Mouse (Mus musculus) frontal cortex, postnatal 36 days (tissue): Measurements from ENCODE around the gene Fars2.

ENCODE experiments used
- DNase-seq, 2 experiments: peaks; one replicate each; pipeline ENCODE4 v3.0.0; 2022; ENCODE audit warnings: low spot score in 2 of 2

Fars2 gene

DNA sequence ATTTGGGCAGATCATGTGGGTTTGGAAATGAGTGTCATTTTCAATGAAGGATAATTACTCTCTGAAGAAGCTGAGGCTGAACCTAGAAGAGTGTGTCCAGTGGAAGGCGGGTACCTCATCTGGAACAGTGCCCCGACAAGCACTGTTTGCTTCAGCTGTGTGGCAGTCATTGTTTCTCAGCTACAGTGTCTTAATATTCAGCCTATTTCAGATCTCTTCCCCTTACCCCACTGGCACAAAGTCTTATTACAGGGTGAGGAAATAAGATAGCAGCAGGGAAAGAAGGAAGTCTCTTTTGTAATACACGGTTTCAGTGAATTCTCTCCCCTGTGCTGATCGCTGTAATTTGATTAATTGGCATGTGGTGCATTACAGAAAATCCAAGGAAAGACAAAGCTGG is 101.1 kb downstream of the Fars2 start:
- DNase-seq, result no peak

DNA sequence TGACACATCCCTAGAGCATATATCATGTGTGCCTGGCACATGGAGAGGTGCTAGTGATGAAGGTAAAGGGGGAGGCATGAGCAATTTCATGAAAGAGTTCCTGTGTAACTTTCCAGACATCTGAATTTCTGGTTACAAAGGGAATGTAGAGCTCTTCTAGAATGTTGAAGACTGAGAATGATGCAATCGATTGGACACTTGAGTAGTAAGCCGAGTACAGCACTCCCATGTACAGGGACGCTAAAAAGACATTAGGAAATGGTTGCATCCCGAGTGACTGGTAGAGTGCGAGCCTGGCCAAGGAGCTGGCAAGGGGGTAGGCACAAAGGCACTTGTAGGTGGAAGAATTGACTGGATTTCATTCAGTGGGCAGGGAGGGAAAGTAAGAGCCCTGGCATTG is 102.3 kb downstream of the Fars2 start:
- no peak for DNase-seq

DNA sequence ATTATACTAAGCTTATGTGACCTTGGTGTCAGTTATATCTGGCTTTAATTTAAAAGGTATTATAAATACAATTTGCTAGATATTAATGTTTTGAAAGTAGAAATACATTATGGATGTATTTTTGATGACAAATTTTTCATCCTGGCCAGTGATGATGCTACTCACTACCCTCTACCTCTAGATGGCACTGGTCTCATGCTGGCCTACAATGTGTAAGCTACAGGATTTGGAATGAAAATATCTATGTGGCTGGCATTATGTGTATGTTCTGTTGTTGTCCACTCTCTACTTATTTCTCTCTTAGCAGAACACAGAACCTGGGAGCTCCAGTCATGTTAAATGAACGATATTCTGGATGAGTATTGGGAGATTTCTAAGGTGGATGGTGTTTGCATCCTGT is 104.7 kb downstream of the Fars2 start:
- peak in 1 of 2 experiments; percentile 19 for DNase-seq

DNA sequence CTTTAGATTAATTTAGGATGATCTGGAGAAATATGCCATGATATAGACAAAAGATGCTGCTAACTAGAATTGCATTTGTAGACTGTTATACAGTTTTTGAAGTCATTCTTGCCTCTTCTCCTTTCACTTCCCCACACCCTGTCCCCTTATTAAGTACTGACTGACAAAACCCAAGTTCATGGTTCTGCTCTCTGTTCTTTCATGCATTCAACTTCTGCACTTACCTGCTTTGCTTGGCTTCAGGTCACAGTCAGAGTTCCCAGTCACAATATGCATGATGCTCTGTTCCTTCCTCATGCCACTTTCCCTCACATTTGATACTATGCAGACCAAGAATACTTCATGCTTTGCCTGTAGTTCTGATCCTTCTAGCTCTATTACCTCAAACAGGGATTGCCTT is 105.5 kb downstream of the Fars2 start:
- DNase-seq, result no peak

GRCm38 (mm10) chr13:36224431-36224830 is 107.2 kb downstream of the Fars2 start:
- no peak for DNase-seq

- no peak for DNase-seq
Measured at GRCm38 (mm10) chr13:36242261-36242660, 125.0 kb downstream of the Fars2 start.

DNA sequence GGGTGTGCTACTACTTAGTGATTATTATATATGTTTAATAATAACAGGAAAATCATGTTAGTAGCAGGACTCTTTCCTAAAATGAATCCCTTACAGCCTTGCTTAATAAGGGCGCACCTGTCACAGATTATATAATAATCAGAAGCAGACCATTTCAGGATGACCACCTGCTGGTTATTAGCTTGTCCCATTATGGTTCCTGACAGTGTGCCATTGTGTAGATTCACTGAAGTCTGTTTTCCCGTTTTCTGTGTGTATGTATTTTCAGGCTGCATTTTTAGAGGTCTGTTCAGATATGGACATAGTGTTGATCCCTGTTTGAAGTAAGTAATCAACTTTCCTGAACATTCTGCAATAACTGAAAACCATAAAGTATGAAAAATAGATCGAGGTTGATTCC is 136.7 kb downstream of the Fars2 start:
- DNase-seq, result no peak

- DNase-seq, result no peak
Measured at GRCm38 (mm10) chr13:36257213-36257612, 140.0 kb downstream of the Fars2 start.

- no peak for DNase-seq
Measured at GRCm38 (mm10) chr13:36259754-36260153, 142.5 kb downstream of the Fars2 start.

DNA sequence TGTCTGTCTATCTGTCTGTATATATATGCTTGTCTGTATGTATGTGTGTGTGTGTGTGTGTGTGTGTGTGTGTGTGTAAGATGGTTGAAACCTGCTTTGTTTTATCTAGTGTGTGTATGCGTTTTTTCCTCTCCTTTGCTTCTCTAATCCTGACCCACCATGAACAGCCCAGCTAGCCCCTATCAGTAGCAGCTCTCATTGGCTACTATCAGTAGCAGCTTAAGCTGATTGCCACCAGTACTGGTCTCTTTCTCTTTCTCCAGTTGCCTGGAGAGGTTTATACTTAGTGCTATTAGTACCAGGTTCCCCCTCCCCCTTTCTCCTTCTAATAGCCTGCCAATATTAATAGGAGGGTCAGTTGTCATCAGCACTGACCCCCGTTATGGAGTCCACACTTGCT is 144.1 kb downstream of the Fars2 start:
- DNase-seq, result no peak

GRCm38 (mm10) chr13:36263240-36264095 is 146.3 kb downstream of the Fars2 start:
- DNase-seq, result no peak

- DNase-seq, result no peak
Measured at GRCm38 (mm10) chr13:36264391-36264790, 147.2 kb downstream of the Fars2 start.

DNA sequence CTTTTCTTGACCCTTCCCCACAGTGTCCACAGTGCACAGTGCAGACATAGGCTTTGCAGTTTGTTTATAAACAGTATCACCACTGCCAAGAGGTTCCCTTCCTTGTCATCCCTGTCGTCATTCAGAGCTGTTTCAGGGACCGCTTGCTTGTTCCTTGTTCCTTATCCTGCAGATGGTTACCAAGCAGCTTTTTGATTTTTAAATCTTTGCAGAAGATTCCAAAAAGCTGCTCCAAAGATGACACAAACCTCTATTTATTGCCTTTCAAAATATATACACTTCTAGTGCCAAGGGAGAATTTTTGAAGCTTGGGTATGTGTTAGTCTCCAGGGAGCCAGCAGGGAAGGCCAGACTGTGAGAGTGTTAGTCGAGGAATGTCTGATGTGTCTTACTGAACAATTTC is 148.1 kb downstream of the Fars2 start:
- peak in 1 of 2 experiments; percentile 28 for DNase-seq

- DNase-seq, result no peak
Measured at GRCm38 (mm10) chr13:36267399-36267798, 150.2 kb downstream of the Fars2 start.

GRCm38 (mm10) chr13:36270867-36271266 is 153.7 kb downstream of the Fars2 start:
- no peak for DNase-seq

DNA sequence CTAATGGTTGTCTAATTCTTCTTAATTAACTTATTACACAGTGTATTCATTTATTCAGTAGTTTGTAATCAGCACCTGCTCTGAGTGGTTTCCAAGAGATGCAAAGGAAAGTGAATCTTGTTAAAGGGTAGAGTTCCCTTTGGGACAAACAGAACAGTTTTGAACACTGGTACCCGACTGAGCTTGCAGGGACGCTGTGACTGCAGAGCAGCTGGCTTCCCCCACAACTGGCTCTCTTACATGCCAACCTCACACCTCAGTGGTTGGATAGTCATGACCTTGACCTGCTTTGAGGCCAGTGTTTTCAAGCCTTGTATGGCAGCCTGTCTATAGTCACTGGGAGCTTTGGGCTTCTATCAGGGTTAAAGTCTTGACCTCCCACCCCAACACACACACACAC is 156.3 kb downstream of the Fars2 start:
- DNase-seq, result no peak

- DNase-seq, result no peak
Measured at GRCm38 (mm10) chr13:36276194-36276593, 159.0 kb downstream of the Fars2 start.

DNA sequence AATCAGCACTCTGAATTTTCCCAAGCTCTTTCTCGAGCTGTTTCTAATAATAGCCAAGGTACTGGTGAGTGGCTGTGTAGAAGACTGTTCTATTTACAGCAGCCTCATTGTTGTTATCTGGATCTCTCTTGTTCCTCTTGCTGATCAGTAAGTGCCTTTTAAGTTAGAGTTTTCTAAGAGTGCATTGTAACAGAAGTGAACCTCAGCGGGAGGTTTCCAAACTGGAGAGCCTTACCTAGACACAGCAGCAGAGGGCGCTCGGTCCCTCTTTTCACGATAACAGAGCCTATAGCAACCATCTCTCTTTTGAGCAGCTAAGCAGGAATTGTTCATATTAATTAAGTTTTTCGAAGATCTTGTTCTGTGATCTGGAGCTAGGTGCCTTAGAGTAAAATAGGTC is 164.8 kb downstream of the Fars2 start:
- peak; percentile 77 to 89 for DNase-seq

GRCm38 (mm10) chr13:36282785-36283544 is 165.8 kb downstream of the Fars2 start:
- DNase-seq, result peak in 1 of 2 experiments; percentile 37

GRCm38 (mm10) chr13:36283545-36284067 is 166.4 kb downstream of the Fars2 start:
- DNase-seq, result no peak

DNA sequence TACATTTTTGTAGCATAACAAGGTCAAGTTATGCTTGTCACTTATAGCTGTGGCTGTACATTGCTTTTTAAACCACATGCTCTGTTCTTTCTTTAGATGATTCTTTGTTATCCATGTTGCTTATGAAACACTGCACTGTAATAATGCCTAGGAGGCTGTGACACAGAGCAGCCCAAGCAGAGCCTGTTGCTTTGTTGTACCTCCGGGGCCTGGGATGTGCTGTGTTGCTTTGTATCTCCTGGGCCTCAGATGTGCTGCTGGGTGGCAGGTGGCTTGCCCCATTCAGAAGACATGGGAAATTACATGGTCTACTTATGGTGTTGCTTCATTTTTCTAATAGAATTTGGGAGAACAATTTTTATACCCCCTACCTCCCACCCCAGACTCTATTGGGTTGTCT is 166.9 kb downstream of the Fars2 start:
- no peak for DNase-seq

DNA sequence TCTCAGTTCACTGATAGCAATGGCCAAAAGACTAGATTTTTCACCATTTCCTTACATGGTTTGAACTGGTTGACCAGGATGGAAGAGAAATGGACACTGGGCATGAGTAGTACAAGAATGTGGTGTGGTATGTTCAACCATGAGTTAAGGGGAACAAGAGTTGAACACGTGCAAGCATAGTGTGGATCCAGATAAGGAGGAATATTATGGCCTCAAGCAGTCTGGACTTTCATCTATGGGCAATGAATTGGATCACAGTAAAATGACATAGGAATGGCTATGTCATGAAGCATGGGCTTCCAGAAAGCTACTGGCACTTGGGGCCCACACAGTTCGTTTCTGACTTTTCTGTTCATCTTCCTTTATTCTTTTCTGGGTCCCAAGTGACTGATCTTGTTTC is 168.0 kb downstream of the Fars2 start:
- no peak for DNase-seq

DNA sequence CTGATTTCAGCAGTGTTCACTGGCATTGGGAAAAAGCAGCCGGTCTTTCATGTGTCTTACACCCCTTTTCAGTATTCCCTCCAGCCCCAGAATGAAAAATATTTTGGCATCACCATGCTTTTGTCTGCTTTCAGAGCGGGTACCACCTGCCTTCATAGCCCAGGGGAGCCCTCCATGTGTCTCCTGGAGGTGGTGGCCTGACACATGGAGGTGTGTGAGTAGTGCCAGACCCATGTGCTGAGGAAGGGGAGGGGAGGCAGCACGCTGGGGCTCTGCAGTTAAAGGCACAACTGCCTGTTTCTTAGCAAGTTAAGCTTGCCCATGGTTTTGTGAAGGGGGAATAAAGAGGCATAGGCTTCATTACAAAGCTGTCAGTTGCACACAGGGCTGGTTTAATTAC is 176.3 kb downstream of the Fars2 start:
- no peak for DNase-seq
